Mouse (Mus musculus) left cerebral cortex, adult 9 months (tissue): Measurements from ENCODE around the gene Anapc15-ps.

ENCODE experiments used
- DNase-seq, 2 experiments: peaks; one replicate each; pipeline ENCODE4 v3.0.0; 2022; ENCODE audit warnings: low spot score in 2 of 2

Gene Anapc15-ps

GRCm38 (mm10) chr10:95691347-95691746 lies 18.1 kb upstream of the Anapc15-ps start:
- DNase-seq, result no peak

DNA sequence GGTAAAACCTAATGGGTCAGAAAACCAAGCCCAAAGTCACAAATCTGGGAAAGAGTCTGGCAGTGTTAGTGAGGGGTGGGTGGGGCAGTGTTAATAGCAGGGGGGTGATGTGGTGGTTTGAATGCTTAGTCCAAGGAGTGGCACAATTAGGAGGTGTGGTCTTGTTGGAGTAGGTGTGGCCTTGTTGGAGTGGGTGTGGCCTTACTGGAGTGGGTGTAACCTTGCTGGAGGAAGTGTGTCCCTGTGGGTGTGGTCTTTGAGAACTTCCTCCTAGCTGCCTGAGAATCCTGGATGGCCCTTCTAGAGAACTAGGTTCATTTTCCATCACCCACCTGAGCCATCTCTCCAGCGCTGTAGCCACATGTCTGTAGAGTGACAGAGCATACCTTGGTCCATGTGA lies 16.6 kb upstream of the Anapc15-ps start:
- no peak for DNase-seq

DNA sequence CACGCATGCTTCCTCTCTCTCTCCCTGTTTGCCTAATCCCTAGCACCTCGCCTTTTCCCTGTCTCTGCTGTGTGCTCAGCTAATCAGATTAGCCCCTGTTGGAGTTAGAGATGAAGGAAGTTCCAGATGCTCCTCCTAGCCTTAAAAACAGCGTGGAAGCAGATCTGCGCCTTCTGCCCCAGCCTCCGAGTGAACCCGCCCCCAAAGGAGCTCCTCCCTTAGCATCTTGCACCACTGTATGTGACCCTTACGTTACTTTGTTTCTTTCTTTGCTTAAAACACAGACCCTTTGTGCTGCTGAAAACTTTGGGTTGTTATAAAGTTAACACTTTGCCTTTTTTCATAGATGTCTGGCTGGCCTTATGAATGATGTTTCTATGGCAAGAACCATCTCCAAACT lies 15.8 kb upstream of the Anapc15-ps start:
- DNase-seq, result no peak

DNA sequence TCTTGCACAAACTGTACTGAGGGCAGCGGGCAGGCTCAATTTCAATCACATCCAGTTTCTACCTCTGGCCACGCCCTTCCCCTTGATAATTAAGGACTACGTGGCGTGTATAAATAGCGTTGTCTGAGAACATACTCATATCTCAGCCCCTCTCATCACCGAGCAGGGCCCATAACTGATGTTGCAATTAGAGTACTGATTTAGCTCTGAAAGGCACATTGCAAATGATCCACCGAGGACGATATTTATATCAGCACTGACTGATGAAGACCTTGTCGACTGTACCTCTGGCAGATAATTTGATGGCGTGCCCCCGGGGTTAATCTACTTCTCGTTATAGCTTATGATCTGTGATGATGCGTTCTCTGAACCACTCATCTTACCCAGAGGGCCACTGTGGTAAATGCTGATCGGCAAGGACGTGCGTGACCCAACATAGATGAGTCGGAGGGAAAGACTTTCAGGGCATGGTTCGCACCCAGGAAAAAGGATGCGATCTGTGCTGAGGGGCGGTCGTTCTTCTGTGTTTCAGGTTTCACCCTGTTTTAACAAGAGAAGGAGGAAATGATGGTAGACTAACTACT lies 14.4 kb upstream of the Anapc15-ps start:
- DNase-seq, result no peak

DNA sequence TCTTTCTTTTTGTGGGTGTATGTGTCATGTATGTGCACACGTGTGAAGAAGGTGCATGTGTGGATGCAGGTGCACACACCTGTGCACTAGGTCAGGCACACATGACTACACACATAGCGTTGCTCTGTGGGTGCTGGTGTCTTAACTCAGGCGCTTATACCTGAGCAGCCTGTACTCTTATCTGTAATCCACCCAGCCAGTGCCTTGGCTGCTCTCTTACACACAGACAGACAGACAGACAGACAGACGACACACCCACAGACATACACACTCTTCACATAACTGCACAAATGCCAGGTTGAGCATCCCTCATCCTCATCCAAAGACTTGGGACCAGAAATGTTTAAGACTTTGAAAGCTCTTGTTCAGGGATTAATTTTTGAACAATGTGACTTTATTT lies 12.8 kb upstream of the Anapc15-ps start:
- DNase-seq, result no peak

- no peak for DNase-seq
Observed at GRCm38 (mm10) chr10:95684782-95685555, 11.7 kb upstream of the Anapc15-ps start.

- DNase-seq, result no peak
Observed at GRCm38 (mm10) chr10:95684250-95684649, 11.0 kb upstream of the Anapc15-ps start.

GRCm38 (mm10) chr10:95683735-95684134 lies 10.5 kb upstream of the Anapc15-ps start:
- no peak for DNase-seq

- no peak for DNase-seq
Observed at GRCm38 (mm10) chr10:95682964-95683363, 9.7 kb upstream of the Anapc15-ps start.

GRCm38 (mm10) chr10:95682091-95682740 lies 9.0 kb upstream of the Anapc15-ps start:
- DNase-seq, result no peak

DNA sequence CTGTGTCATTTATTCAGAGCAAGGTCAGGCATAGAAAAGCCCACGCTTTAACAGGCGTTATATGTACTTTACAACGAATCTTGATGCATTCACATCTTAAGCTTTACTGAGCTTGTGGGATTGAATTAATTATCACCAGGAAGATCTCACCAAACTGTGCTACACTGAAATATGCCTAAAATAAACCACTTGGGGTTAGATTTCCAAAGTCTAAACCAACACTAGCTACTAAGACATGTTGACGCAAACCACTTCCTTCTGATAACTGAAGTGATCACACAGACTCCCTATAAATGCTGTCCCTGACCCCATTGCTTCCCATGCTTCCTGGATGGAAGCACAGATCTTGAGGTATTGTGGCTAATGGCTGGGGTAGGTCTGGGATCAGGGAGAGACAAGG lies 8.2 kb upstream of the Anapc15-ps start:
- no peak for DNase-seq

GRCm38 (mm10) chr10:95681058-95681440 lies 7.8 kb upstream of the Anapc15-ps start:
- DNase-seq, result no peak

DNA sequence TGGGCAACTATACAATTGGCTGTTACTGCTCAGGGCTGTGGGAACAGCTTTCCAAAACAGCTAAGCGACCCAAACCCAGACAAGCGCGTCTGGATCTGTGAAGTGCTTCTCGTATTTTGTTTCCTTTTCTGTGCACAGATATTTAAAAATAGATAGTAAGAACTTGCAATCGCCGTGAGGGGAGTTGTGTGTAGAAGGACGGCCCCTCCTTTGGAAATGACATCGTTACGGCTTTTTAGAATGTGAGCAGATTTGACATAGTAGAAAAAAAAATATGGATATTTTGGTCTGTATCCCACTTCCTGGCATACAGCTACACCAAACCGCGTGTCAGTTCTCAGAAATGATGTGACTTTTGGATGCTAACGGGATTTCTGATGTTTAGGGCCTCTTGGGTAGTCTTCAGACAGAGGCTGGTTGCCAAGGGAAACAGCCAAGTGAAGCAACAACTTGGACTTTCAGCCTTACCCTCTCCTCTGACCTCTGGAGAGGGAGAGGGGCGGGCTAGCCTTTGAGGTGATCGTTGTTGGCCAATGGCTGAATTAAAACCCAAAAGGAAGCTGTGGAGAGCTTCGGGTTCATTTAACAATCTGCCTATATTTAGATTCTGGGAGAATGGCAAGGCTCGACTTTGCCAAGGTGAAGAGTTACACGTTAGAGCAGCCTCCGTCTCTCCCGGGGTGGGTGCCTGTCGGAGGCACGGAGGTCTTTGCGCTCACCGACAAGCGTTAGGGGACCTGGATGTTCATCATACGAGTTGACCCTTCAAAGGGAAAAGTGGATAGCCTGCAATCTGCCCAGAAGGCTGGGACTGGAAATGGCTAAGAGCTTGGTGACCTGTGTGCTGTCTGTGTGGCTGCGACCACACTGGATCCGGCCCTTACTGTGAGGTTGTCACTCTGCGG lies 7.2 kb upstream of the Anapc15-ps start:
- peak in 1 of 2 experiments; percentile 20 for DNase-seq

- DNase-seq, result no peak
Observed at GRCm38 (mm10) chr10:95679131-95679530, 5.9 kb upstream of the Anapc15-ps start.

GRCm38 (mm10) chr10:95678661-95679060 lies 5.4 kb upstream of the Anapc15-ps start:
- DNase-seq, result no peak

- no peak for DNase-seq
Observed at GRCm38 (mm10) chr10:95678241-95678640, 5.0 kb upstream of the Anapc15-ps start.

- peak; percentile 23 to 36 for DNase-seq
Observed at GRCm38 (mm10) chr10:95677356-95678109, 4.3 kb upstream of the Anapc15-ps start.

DNA sequence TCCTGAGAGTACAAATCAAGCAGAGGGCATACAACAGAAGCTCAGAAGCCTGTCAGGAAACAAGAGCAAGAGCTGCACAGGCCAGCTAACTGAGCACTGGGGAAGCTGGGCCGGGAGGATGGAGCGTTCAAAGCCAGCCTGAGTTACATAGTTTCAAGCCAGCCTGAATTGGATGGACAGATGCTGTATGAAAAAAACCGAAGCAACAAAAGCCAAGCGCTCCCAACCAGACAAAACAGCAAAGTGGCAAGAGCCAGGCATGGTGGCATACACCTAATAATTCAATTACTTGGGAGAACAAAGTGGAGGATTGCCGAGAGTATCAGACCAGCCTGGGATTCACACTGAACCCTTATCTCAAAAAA lies 3.7 kb upstream of the Anapc15-ps start:
- no peak for DNase-seq

DNA sequence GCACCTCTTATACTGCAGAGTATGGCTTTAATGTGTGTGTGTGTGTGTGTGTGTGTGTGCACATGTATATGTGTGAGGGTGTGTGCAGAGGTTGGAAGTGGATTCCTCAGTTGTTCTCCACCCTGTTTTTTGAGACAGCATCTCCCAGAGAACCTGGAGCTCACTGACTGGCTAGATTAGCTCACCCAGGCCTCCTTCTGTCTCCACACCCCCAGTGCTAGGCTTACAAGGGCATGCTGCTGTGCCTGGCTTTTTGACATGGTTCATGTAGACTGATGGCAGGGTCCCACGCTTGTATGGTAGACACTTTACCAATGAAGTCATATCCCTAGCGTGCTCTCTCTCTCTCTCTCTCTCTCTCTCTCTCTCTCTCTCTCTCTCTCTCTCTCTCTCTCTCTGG lies 3.1 kb upstream of the Anapc15-ps start:
- no peak for DNase-seq

DNA sequence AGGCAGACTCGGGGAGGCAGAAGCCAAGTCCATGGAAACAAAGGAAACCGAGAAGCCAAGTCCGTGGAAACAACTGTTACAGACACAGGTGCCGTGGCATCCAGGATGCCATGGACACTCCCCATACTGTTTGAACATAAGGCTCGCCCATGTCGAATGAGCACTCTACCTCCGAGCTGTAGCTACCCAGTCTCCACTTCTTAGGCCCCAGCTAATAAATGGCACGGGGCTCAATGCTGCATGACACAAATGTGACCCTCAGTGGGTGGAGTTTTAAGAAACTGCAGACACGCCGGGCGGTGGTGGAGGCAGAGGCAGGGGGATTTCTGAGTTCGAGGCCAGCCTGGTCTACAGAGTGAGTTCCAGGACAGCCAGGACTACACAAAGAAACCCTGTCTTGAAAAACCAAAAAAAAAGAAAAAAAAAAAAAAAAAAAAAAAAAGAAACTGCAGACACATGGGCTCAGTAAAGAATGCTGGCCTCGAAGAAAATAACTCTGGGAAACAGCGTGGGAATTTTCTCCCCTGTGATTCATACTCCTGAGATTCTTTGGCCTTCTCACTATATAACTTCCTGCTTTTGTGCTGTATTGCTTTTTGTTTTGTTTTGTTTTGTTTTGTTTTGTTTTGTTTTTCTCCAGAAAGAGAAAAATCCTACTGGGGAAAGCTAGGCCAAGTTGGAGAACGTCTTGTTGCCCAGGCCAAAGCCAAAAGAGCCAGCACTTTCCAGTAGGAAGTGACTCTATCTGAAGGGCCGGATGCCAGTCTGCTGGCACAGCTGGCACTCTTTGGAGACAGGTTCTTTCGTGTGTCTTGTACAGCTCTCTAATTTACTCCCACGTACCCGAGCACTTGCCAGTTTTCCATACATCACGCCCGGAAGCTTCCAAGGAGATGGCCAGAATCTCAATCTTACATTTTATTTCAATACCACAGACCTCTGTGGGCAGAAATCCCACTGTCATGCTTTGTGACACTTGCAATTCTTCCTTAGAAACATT lies 2.2 kb downstream of the Anapc15-ps start:
- peak in 1 of 2 experiments; percentile 60 for DNase-seq
